Mouse (Mus musculus): ENCODE data around the gene Ttll7.

GRCm38 (mm10) chr3:146842766-146843165, 9.4 kb upstream of the Ttll7 start:
- no peak for TF ChIP-seq CTCF (IDR thresholded peaks at IDR 0.05; ENCODE audit: extremely low read depth, insufficient read length, insufficient replicate concordance, low read depth, low read length)
- no peak for TF ChIP-seq POLR2A (IDR thresholded peaks at IDR 0.05; ENCODE audit: low read depth, low read length)

All from small intestine, adult 2 months (tissue).